Mouse (Mus musculus): Measurements from ENCODE around the gene Dhx29.
A peak's percentile ranks its signal among the peaks of the same experiment; 100 is the strongest.

Gene Dhx29

DNA sequence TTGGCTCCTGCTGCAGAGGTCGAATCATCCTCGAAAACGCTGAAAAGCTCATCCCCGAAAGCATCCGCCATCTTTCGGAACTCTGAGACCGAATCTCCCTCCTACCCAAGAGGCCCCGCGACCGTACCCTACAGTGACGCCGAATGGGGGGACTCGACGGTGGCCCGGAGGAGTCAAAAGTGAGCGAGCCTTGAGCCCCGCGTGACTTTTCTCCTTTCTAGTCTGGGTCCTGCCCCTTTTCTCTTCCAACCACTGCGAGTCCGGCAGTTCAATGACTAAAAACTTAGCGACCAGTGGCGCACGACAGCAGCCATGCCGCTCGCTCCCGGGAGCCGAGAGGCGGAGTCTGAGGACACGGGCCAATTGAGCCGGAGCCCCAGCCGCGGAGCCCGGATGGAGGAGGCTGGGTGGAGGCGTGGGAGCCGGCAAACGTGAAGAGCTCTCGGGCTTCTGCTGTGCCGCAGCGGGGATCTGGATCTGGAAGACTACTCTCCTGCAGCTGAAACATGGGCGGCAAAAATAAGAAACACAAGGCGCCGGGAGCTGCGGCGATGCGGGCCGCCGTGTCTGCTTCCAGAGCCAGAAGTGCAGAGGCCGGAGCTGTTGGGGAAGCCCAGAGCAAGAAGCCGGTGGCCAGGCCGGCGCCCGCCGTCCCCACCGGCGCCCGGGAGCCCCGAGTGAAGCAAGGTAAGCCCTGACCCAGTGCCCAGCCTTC, at the start of gene Dhx29, which contains the start of gene Mtrex:
Dhx29 (plus strand) TSS at position 168 of the 715 bp plus-strand sequence.
Mtrex (minus strand) TSS at position 112 of the 715 bp plus-strand sequence.
- DNase-seq = peak; percentile 97

DNA sequence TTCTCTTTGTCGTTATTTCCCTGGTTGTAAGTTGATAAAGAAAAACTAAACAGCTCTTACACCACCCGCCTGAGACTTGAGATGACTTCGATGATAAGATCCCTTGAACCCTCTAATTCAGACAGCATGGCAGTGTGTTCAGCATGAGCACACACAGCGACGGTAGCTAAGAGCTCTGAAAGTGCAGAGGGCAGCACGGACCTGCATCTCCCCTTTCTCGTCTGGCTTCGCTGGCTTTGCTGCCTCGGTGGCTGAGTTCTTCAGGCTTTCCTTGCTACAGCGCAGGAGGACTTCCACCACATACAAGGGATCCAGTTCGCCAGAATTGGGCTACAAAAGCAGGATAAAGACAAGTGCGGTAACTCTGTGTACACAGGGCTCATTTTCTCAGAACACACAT, 40.0 kb upstream of the Dhx29 start:
- DNase-seq = no peak

DNA sequence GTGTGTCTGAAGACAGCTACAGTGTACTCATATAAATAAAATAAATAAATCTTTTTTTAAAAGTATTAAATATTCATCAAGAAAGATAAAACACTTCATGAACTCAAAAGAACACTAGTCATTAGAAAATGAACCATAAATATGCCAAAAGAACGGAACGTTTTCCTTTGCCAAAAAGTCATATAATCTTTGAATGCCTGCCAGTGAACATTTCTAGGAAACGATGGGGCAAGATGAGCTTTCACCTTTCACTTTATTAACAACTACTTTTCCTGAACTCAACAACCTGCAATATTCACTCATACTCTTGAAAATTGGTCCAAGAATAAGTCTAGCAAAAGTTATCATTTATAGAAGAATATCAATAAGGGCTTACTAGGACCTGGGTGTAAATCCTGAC, 25.1 kb upstream of the Dhx29 start:
- DNase-seq = no peak

DNA sequence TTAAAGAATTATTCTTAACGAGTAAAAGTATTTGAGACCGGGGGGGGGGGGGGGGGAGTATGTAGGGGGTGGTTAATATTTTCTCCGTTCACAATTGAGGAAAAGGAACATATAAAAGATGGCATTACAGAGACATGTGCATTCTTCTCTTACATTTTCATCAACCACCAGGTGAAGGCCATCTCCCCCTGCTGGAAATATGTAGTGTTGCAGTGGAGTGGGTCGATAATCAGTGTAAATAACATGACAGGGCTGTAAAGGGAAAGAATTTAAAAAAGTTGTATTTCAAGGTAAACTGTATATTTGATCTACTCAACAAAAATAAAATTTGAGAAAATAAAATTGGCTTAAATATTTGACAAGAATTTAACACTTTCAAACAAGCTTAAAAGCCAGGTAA, 17.6 kb upstream of the Dhx29 start:
- peak; percentile 48 for DNase-seq

DNA sequence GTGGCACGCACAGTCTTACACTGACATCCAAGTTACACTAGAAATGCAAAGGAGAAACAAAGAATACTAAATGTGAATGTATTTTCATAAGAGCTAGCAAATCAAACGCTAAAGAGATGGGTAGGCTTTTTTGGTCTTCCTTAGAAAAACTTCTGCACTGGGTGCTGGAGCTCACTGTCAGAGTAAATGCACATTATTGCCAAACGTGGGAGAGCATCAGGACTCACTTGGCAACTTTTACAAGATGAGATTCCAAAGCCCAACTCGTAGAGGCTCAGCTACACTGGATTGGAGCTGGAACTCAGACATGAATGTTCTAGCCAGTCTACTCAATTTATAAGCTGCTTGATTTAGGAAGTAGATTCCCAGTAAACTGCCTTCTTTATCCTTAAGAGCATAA, 16.8 kb upstream of the Dhx29 start:
- DNase-seq = no peak

DNA sequence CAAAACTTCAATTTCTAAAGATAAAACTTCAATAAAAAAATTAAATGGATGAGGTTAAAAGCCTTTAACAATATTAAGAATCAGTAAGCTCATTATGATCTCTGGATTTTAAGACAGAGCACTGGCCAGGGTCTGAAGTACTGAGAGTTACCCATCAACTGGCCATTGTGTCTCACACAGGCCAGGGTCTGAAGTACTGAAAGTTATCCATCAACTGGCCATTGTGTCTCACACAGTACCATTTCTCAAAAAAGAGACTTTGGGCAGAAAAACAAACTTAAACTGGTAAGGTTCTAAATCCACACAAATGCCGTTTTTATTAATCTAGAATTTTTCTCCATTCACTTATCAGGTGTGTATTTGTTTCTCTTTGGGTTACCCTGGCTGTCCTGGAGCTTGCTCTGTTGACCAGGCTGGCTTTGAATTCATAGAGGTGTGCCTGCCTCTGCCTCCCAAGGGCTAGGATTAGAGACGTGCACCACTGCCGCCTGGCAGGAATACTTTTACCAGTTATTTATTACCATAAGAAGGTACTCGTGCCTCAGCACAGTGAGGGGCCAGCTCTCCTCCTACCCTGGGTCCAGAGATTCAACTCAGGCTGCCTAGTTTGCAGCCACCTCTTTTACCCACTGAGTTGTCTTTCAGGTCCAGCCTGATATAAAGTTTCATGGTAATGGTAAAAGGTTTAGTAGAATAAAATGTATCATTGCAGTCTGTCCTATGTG, 8.0 kb upstream of the Dhx29 start:
- no peak for DNase-seq

DNA sequence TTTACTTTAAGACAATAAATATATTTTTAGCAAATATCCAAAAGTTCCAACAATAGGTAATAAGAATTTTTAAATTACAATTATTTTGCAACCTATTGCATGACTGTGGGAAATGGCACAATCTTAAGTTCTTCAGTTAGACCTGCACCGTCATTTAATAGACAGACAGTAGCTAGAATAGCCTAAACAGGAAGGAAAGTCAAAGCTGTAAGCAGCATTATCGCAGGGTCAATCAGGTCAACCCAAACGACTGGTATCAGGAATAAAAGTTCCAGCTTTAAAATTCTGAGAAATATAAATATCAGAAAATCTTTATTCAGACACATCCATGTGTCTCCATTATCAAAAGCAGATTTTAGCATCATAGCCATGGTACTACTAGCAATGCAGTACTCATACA, 6.3 kb upstream of the Dhx29 start:
- DNase-seq = no peak

DNA sequence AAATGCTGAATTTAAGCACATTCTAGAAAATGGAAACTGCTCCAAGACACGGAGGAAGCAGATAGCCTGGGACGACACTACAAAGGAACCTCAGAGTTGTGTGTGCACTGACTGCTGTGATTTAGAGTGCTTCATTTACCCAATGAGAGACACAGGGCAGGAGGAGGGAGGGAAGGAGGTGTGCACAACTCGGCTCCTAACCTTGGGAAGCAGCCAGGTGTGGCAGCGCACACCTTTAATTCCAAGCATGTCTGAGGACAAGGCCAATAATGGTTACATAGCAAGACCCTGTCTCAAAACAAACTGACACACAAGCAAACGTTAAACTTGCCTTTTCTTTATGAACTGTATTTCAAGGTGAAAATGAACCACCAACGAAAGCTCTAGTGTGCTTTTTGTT, 2.0 kb upstream of the Dhx29 start:
- no peak for DNase-seq

DNA sequence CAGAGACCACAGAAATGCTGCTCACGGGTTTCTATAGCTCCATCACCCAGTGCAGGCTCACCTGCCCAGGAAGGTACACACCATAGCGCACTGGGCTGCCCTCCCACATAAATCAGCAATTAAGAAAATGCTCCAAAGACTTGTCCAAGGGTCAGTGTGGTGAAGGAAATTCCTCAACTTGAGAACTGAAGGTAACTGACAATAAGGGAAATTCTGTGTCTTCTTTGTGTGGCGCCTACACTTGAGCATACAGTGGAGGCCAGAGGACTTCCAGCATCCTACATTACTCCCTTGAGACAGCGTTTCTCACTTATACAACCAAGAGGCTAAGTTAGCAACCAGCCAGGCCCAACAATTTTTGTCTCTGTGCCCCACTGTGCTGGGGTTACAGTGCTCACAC, 1.3 kb upstream of the Dhx29 start:
- no peak for DNase-seq

DNA sequence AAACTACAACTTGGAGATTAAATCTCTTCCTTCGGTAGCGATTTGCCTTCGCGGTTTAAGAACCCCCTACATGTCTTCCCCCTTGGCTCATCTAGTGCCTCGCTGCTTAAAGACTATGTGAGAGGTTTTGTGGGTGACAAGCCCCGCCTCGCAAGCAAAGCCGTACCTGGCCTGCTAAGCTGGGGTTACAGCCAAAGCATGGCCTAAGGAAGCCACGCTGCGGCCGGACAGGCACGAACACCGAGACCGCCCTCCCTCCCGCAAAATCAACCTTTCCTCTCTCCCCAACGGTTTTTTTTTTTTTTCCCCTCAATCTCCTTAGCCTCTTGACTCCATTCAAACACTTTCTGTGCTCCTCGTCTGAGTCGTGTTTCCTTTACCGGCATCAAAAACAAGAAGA, 458 bp upstream of the Dhx29 start:
- DNase-seq = peak; percentile 52

DNA sequence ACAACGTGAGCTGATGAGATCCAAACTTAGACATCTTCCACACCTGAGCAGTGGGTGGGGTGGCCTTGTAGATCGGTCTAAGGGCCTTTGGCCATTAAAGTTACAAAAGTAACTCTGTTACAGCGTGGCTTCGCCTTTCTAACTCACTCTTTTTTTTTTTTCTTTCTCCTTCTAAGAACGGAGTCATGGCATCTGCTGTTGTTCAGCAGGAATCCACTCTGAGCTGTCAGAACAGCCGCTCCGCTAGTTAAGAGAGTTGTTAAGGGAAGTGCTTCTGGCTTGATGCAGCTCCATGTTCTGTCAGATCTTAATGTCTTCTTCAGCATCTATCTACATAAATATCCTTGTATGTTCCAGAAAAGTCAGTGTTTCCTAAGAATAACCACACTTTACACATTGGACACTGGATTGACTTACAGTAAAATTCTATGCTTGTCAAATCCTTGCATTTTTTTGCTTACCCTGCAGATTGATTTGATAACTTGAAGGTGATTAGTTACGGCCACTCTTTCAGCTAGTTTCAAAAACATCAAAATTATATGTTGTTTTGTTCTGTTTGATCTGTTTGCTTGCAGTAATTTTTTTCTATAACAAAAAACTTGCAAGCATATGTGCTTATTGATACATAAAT, 899 bp downstream of the Dhx29 start:
- DNase-seq = no peak

DNA sequence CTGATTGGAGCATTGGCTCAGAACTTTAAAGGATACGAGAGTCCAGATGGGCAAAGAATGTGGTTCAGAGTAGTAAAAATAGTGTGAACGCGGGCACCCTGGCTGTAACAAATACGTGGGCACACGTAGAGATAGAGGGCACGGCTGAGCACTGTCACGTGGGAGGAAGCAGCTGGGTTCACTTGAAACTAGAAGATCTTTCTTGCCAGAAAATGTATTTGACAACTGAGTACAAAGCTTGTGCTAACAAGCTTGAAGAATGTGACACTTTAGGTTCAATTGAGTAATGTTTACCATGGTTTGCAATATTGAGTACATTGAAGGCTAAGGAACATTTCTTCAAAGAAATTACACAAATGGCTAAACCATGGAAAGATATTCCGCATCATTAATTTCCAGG, 10.9 kb downstream of the Dhx29 start:
- DNase-seq = no peak

DNA sequence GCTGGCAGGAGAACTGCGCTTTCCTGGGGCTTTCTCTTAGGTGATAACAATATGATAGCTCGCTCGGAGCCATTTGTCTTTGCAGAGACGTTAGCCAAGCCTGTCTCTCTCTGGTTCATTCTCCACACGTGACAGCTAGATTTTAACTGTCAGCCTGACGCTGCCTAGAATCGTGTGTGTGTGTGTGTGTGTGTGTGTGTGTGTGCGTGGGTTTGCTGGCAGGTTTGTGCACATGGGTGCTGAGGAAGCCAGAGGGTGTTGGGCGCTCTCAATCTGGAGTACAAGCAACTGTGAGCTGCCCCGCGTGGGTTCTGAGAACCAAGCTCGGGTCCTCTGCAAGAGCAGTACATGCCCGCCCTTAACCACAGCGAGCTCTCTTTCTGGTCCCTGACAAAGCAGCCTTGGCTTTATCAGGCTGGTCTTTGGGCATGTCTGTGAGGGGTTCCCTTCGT, 14.7 kb downstream of the Dhx29 start:
- no peak for DNase-seq

DNA sequence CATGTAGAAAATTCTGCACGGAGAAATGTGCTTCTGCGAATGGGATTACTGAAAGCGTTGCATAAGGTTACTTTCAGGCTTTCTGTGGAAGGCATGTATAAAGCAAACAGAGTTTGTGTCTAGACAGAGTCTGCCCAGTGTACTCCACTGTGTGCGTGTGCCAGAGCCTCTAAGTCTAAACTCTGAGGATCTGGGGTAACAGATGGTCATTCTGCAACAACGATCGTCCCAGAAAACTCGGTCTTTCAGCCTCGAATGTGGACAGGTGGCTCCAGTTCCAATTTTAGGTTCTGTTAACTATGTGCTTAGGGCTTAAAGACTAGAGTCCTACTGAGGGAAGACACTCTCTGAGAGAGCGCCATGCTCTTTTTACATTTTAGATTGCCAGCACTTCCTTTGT, 18.1 kb downstream of the Dhx29 start:
- DNase-seq = no peak

DNA sequence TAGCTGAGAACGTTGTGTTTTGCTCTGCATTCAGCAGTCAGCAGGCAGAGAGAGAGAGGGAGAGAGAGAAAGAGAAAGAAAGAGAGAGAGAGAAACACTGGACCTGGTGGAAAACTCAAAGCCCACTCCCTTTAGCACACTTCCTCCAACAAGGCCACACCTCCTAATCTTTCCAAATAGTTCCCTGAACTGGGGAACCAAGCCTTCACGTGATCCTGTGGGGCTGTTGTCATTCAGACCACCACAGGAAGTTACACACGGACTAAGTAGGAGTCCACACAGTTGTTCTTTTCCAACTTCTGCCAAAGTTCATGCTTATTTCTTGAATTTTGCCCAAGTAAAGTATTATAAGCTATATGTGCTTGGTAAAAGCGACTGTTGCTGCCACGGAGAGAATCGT, 18.6 kb downstream of the Dhx29 start:
- no peak for DNase-seq

DNA sequence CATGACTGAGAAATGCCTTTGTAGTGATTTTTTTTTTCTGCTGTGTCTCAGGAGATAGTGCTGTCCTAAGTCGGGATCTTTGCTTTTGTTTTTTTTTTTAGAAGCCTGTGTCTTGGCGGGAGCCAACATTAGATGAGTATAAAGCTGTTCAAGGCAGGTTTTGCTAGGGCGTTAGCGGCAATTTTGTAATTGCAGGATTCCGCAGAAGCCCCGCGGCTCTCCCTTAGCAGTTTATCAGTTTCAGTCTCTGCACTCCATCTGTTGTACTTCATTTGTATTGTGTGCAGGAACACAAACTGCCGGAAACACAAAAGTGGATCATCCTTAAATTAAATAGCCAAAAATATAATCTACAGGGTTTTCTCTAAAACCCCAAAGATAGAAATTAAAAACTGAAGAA, 26.8 kb downstream of the Dhx29 start:
- DNase-seq = no peak

DNA sequence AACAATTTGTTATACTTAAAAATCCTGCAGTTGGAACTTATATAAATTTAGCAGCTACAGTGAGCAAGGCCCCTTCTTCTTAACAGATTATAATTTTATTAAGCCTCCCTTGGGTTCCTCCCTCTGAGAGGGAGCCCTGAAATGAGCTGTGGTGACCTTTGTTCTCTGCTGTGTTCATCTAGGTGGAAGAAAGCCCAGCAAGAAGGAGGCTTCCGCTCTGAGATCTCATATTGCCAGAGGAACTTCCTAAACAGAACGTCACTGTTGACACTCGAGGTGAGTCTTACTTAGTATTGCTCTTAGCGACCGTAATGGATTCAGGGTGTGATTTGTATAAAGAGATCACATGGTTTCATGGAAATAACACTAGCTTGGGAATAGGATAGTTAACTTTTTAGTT, 35.8 kb downstream of the Dhx29 start:
- DNase-seq = no peak

DNA sequence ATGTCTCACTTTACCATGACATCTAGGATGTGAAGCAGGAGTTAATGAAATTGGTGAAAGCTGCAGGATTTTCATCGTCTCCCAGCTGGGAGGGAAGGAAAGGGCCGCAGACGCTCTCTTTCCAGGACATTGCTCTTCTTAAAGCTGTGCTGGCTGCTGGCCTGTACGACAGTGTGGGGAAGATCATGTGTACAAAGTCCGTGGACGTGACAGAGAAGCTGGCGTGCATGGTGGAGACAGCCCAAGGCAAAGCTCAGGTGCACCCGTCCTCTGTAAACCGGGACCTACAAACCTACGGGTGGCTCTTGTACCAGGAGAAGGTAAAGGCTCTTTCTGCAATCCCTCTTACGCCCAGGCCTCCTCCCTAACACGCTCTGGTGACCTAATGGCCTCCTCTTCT, 37.2 kb downstream of the Dhx29 start:
- no peak for DNase-seq

DNA sequence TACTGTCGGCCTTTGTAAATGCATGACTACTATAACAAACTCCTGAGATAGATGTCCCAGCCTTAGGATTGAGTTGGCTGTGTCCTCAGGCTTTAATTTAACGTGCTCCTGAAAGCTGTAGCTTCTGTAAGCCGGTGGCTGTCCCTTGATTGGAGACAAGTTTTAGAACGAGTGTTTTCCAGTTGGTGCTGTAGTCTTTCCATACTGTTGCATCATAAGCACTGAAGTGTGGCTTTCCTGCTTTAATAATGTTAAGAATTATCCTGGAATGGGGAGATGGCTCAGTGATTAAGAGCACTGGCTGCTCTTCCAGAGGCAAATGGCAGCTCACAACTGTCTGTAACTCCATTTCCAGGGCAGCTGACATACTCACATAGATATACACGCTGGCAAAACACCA, 40.0 kb downstream of the Dhx29 start:
- no peak for DNase-seq

DNA sequence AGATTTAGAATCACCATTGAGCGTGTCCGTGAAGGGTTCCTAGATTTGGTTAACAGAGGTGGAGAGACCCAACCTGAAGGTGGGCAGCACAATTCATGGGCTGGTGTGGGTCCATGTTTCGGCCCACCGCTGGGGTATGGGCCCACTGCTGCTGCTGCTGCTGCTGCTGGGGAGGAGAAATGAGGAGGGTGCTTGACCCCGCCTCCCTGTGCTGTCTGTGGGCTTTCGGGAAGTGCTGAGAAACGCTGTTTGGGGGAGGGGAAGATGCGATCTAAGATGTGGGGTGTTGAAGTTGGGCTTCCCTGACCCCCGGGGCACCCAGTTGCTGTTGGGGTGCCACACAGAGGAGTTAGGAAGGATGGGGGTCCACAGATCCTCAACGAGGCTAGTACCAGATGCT, 49.5 kb downstream of the Dhx29 start:
- DNase-seq = peak; percentile 33

DNA sequence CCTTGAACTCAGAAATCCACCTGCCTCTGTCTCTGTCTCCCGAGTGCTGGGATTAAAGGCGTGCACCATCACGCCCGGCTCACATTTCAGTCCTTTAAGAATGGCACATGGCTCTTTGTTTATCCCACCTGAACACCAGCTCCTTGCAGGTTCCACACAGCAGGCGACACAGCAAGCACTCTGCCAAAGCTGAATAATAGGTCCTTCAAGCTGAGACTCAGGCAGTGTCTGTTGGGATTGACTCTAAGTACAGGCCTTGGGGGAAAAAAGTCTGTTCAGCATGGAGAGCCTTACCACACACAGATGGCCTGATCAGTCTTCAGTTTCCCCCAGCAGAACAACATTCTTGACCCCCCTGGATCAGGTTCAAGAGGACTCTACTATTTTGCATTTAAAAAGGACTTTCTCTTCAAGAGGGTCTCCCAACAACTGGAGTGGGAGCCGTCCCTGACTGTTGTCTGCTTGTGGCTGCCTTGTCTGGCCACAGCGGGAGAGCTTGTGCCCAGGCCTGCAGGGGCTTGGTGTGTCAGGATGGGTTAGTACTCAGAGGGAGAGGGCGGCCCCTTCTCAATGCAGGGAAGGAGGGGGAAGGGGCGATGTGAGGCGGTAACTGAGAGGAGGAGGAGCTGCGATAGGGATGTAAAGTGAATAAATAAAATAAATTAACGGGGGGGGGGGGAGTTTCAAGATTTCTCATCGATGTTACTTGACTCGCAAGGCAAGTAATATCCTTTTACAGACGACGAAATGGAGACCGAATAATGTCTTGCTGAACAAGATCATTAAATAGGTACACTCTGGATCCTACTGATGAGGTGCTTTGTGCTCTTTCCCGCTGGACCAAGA, 58.6 kb downstream of the Dhx29 start:
- DNase-seq = peak; percentile 11

DNA sequence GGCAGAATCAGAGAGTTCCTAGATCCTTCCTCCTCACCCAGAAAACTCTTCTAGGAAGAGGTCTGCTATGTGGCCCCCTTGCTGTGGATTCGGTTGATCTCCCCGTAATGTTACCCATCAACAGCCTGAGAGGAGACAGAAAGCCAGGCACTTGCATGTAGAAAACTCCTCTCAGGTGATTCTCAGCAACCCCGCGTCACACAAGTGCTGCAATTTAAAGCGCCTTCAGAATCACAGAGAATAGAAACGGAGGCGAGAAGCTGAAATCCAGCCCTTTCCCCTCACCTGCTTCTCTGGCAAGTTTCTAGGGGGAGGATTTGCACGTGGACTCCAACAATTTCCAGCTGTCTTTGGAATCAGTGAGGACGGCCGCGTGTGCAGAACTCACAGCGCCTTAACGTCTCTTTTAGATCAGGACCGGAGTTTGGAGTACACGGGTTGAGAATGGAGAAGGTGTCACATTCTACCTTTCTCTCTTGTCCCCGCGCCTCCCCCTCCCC, 59.2 kb downstream of the Dhx29 start:
- peak; percentile 12 for DNase-seq

DNA sequence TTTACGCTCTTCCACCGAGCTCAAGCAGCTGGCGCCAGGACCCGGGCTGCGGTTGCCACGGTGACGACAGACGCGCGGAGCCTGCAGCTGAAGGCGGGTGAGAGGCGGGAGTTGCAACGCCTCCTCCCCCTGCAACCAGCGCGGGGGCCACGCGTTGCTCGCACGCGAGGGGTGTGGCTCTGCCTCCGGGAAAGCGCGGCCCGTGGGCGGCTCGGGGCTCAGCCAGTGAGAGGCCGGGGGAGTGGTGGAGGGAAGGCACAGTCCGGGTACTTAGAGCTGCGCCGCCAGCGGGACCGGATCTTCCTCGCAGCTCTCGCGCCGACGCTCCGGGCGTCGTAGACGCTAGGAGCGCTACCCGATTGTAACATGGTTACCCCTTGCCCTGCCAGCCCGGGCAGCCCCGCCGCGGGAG, 60.3 kb downstream of the Dhx29 start, which contains the start of gene Ccno:
Ccno (plus strand) TSS at position 271 of the 412 bp plus-strand sequence.
- peak; percentile 97 for DNase-seq
